In genomic region chr8:108882073-108882472, GRCm38 (mm10) we compare ENCODE assay signal across 19 mouse cellular contexts.
"Had no signal": no experiment of that assay in that cellular context is flagged by ENCODE, and none has a peak within 500 bp of the region (broad histone marks: within the 10 kb centered on the region; RNA-seq: fewer than 3 reads in every experiment).

No protein-coding gene starts in this region.

- H3K9me3 ChIP-seq: kidney, embryonic 15.5 days; limb, embryonic 12.5 days; limb, embryonic 15.5 days; neural tube, embryonic 13.5 days; stomach, embryonic 15.5 days had no signal

- H3K9ac ChIP-seq: kidney, embryonic 15.5 days; limb, embryonic 12.5 days; limb, embryonic 15.5 days; liver, embryonic 14.5 days; liver, postnatal 0 days; lung, embryonic 14.5 days; neural tube, embryonic 13.5 days; stomach, embryonic 15.5 days had no signal

- H3K36me3 ChIP-seq: kidney, embryonic 15.5 days; limb, embryonic 15.5 days; neural tube, embryonic 13.5 days; stomach, embryonic 15.5 days had no signal

- ATAC-seq: liver, postnatal 0 days; lung, postnatal 0 days had no signal

- H3K27ac ChIP-seq: kidney, embryonic 15.5 days; limb, embryonic 15.5 days; liver, embryonic 14.5 days; macrophage; neural tube, embryonic 13.5 days; stomach, embryonic 15.5 days had no signal

- H3K27me3 ChIP-seq: kidney, embryonic 15.5 days; limb, embryonic 12.5 days; limb, embryonic 15.5 days; neural tube, embryonic 13.5 days; stomach, embryonic 15.5 days had no signal

- H3K4me3 ChIP-seq: kidney, embryonic 15.5 days; limb, embryonic 12.5 days; limb, embryonic 15.5 days; neural tube, embryonic 13.5 days; stomach, embryonic 15.5 days had no signal

- H3K4me2 ChIP-seq: kidney, embryonic 15.5 days; limb, embryonic 12.5 days; limb, embryonic 15.5 days; liver, embryonic 11.5 days; lung, embryonic 14.5 days; neural tube, embryonic 13.5 days; stomach, embryonic 15.5 days had no signal

- DNase-seq: kidney, adult 8-10 months; kidney, postnatal 10 days; kidney, postnatal 4 days; left cerebral cortex, postnatal 4 days; liver, postnatal 0 days; lung, embryonic 14.5 days; retina, postnatal 1 day; right cerebral cortex, postnatal 25 days; spleen, adult 18-20 months; thymus, postnatal 25 days had no signal
